Mouse (Mus musculus): ENCODE results near the gene Gbgt1.
"Not testable (repeated sequence)": the region's sequence is repeated elsewhere in the genome, so short reads cannot be mapped to it uniquely, and the experiment has no call there.

Gene Gbgt1

DNA sequence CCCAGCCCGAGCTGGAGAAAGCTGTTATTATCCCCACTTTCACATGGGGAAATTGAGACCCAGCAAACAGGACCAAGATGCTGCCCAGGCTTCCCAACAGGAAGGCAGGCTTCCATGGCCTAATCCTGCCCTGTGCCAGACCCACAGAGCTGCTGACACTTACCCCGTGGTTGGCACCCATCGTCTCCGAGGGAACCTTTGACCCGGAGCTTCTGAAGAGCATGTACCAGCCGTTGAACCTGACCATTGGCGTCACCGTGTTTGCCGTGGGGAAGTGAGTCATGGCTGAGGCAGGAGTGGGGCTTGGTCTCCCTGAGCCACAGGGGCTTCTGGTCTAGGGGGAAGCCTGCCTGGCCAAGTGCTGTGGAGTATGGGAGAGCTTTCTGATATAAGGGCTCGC, 6.3 kb downstream of the Gbgt1 start:
- no peak for DNase-seq (ENCODE audit: low spot score)

DNA sequence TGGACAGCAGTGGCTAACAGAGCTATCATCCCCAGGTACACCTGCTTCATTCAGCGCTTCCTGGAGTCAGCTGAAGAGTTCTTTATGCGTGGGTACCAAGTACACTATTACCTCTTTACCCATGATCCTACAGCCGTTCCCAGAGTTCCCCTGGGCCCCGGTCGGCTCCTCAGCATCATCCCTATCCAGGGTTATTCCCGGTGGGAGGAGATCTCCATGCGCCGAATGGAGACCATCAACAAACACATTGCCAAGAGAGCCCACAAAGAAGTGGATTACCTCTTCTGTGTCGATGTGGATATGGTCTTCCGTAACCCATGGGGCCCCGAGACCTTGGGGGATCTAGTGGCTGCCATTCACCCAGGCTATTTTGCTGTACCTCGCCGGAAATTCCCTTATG, 8.0 kb downstream of the Gbgt1 start:
- no peak for DNase-seq (ENCODE audit: low spot score)

GRCm38 (mm10) chr2:28505795-28506194, 9.1 kb downstream of the Gbgt1 start, which contains the start of gene Gm10134:
TSS of gene Gm10134 (plus strand) at chr2:28506095.
- DNase-seq (ENCODE audit: low spot score) = no peak

- DNase-seq (ENCODE audit: low spot score) = no peak
These were observed 9.6 kb downstream of the Gbgt1 start for GRCm38 (mm10) chr2:28506291-28506690.

GRCm38 (mm10) chr2:28511600-28511999, 14.9 kb downstream of the Gbgt1 start:
- DNase-seq (ENCODE audit: low spot score) = not testable (repeated sequence)

GRCm38 (mm10) chr2:28512798-28513401, 16.2 kb downstream of the Gbgt1 start, which contains the start of gene Ralgds:
TSS of gene Ralgds (plus strand) at chr2:28513125.
- DNase-seq (ENCODE audit: low spot score) = no peak

DNA sequence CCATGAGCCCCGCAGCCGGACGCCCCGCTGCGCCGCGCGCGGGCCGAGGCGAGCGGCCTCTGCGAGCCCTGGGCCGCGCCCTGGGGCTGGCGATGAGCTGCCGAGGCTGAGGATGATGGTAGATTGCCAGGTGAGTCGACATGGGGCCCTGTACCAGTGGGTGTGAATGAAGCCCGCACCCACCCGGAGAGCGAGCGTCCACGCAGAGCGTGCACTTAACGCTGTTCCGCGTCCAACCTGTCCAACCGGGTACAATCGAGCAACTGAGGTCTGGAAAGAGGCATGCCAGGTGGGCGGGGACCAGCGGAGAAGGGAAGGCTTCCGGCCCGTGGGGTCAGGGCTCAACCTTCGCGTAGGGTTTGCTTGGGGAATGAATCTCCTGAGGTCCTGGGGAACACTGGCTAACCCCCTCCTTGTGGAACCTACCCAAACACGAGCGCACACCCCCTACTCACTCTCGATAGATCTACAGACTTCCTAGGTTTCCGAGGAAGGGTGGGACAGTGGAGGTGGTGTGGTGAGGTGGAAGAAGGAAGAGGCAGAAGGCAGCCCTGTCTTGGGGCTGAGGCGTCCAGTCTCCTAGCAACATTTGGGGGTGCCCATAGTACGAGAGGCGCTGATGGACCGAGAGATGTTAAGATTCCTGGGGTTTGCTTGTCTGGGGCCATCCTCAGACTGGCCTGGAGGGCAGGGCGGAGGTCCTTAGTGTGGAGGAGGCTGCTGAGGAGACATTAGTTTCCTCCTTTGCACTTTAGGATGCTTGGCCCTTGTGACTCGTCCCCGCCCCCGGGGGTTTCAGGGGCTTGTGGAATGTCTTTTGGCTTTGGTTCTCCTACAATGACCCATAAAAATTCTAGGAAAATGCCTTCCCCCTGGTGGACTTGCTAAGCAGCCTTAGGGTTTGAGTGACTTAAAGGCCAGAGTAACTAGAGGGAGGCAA, 17.0 kb downstream of the Gbgt1 start:
- DNase-seq (ENCODE audit: low spot score) = no peak

GRCm38 (mm10) chr2:28514489-28514888, 17.8 kb downstream of the Gbgt1 start:
- DNase-seq (ENCODE audit: low spot score) = no peak

DNA sequence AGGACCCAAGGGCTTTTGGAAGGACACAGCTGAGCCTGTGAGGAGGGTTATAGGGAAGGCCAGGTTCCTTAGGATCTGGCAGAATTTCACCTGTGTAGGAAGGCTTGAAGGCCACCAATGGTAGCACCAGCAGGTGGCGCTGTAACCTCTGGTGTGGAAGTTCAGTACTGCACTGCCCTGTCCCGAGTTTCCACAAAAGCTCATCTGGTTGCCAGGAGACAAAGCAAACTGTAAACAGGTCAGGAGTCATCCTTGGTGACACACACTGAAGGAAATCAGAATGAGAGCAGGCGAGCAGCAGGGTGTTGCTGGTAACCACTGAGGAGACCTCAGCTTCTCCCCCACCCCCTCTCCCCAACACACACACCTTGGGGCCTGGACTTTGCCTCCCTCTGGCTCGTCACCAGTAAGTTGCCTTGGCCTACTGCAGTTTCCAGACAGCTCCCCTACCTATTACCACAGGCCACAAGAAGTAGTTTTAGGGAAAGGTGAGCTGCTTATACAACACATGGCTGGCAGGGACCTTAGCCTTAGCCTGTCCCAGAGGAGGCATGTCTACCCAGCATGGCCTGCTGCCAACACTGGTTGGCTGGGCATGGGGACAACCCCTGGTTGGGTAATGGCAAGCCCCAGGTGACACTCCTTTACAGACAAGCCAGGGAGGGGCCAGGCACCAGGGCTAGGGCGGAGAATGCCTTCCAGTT, 20.7 kb downstream of the Gbgt1 start:
- no peak for DNase-seq (ENCODE audit: low spot score)

- no peak for DNase-seq (ENCODE audit: low spot score)
These were observed 21.5 kb downstream of the Gbgt1 start for GRCm38 (mm10) chr2:28518231-28518630.

- DNase-seq (ENCODE audit: low spot score) = no peak
These were observed 23.9 kb downstream of the Gbgt1 start for GRCm38 (mm10) chr2:28520581-28520980.

GRCm38 (mm10) chr2:28521571-28522151, 25.0 kb downstream of the Gbgt1 start:
- no peak for DNase-seq (ENCODE audit: low spot score)

GRCm38 (mm10) chr2:28522166-28522565, 25.5 kb downstream of the Gbgt1 start:
- DNase-seq (ENCODE audit: low spot score) = no peak

GRCm38 (mm10) chr2:28523643-28524117, 27.0 kb downstream of the Gbgt1 start:
- DNase-seq (ENCODE audit: low spot score) = no peak

DNA sequence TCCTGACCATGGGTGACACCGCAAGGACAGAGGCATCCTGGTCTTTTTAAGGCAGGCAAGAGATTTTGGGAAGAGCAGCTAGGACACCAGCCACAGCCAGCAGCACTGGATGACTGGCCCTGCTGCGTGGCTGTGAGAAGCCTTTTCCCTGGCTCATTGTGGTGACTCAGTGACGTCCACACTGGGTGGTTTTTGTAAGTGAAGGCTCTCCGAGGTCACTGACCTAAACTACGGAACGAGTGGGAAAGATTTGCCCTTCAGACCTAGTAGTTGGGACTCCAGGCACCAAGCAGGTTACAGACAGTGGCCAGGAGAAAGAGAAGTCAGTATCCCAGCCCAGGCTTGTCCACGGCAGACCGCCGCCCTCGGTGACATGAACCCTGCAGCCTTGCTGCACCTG, 27.7 kb downstream of the Gbgt1 start:
- no peak for DNase-seq (ENCODE audit: low spot score)

DNA sequence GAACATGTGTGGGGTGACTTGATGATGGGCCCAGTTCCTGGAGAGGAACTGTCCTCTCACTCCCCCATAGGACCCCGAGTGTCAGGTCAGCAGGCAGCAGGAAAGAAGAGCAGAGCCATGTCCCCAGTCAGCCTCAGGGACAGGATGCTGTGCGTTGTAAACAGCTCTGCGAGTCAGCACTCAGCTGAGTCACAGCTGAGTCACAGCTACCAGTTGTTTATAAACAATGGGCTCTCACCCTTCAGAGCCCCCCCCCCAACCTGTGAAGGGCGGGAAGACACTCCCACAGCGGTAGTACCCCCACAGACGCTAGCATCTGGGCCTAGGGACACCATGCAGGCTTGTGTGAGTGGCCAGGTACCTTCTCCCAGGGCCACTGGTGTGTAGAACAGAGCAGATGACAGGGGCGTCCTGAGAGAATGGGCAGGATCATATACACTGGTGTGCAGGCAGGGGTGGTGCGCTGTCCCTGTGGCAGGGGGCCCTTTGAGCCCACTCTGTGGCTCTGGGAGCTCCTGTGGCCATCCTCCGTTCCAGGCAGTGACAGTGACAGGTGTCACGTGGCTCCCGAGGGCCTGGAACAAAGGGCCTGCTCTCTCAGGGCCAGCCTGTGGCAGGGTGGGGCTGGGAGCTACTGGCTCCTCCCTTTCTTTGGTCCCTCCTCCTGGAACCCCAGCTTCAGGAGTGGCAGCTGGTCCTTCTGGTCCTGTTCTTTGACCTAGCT, 28.7 kb downstream of the Gbgt1 start:
- DNase-seq (ENCODE audit: low spot score) = no peak

- no peak for DNase-seq (ENCODE audit: low spot score)
These were observed 29.5 kb downstream of the Gbgt1 start for GRCm38 (mm10) chr2:28525943-28526876.

GRCm38 (mm10) chr2:28527436-28528353, 31.0 kb downstream of the Gbgt1 start:
- no peak for DNase-seq (ENCODE audit: low spot score)

DNA sequence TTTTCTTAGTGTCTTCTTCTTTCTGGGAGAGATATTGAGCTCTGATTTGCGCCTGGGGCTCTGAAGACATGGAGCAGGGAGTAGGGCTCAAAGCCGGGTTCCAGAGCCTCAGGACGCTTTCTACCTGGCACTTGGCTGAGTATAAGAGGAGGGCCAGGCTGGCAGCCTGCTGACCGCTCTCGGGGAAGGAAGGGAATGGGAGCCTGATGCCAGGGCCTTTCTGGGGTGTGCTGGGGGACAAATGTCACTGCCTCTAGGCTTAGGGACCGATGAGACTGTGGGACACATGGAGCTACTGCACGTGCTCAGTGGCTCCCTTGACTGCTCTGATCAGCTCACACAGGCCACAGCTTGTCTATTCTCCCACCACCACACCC, 31.7 kb downstream of the Gbgt1 start:
- no peak for DNase-seq (ENCODE audit: low spot score)
